Mouse (Mus musculus): ENCODE measurements around the gene Mak. TPM values are rescaled to one million over a fixed set of nuclear protein-coding genes. Genes with fewer than 3 reads are reported as not detected.
A peak's percentile ranks its signal among the peaks of the same experiment; 100 is the strongest.

Mak gene
- total and polyA plus RNA-seq, 2 experiments from 2014 or later = 1.9 to 2.3 TPM

GRCm38 (mm10) chr13:40979321-40979720 lies 100.2 kb downstream of the Mak start:
- no peak for DNase-seq
- Histone ChIP-seq H3K4me1 (ENCODE audit: insufficient read depth) (no peaks in the 10 kb centered on the region), H3K4me3 (ENCODE audit: low read depth, low read length) (no peak overlapping the region), H3K4me2 (ENCODE audit: low read depth) (no peak overlapping the region), H3K27ac (ENCODE audit: low read depth, low read length) (no peak overlapping the region), H3K36me3 (ENCODE audit: insufficient read depth) (no peaks in the 10 kb centered on the region), H3K9ac (no peak overlapping the region), H3K27me3 (ENCODE audit: insufficient read depth, low read length) (no peaks in the 10 kb centered on the region), H3K9me3 (ENCODE audit: low read length) (no peaks in the 10 kb centered on the region)
- ATAC-seq = no peak
- 62% methylated on average over 2 of the region's 2 CpGs for WGBS
- peak; percentile 11; the same call in 1 of the 2 replicates for TF ChIP-seq CTCF (IDR thresholded peaks at IDR 0.05; ENCODE audit: low read depth)

- no peak overlapping the region for H3K4me2 ChIP-seq (ENCODE audit: low read depth)
- no peaks in the 10 kb centered on the region for H3K9me3 ChIP-seq (ENCODE audit: low read length)
- no peak for TF ChIP-seq CTCF (IDR thresholded peaks at IDR 0.05; ENCODE audit: low read depth)
- H3K4me3 ChIP-seq (ENCODE audit: low read depth, low read length) = no peak overlapping the region
- WGBS = 80% methylated on average over 4 of the region's 4 CpGs
- no peak overlapping the region for H3K27ac ChIP-seq (ENCODE audit: low read depth, low read length)
- no peaks in the 10 kb centered on the region for H3K36me3 ChIP-seq (ENCODE audit: insufficient read depth)
- H3K4me1 ChIP-seq (ENCODE audit: insufficient read depth) = no peaks in the 10 kb centered on the region
- ATAC-seq (no peak), DNase-seq (no peak)
- no peak overlapping the region for H3K9ac ChIP-seq
- H3K27me3 ChIP-seq (ENCODE audit: insufficient read depth, low read length) = no peaks in the 10 kb centered on the region
Observed at GRCm38 (mm10) chr13:40978652-40979051, 100.9 kb downstream of the Mak start.

- Histone ChIP-seq H3K27me3 (ENCODE audit: insufficient read depth, low read length) (no peaks in the 10 kb centered on the region), H3K27ac (ENCODE audit: low read depth, low read length) (no peak overlapping the region), H3K9ac (no peak overlapping the region), H3K4me1 (ENCODE audit: insufficient read depth) (no peaks in the 10 kb centered on the region), H3K4me2 (ENCODE audit: low read depth) (no peak overlapping the region), H3K4me3 (ENCODE audit: low read depth, low read length) (no peak overlapping the region), H3K9me3 (ENCODE audit: low read length) (no peaks in the 10 kb centered on the region), H3K36me3 (ENCODE audit: insufficient read depth) (no peaks in the 10 kb centered on the region)
- no peak for DNase-seq
- peak; percentile 58 for TF ChIP-seq CTCF (IDR thresholded peaks at IDR 0.05; ENCODE audit: low read depth)
- no peak for ATAC-seq
- WGBS = 11% methylated on average over 7 of the region's 7 CpGs
Observed at GRCm38 (mm10) chr13:40977609-40978008, 101.9 kb downstream of the Mak start.

Other genes with a start within 250 kb of the Mak start
- 8.2 and 9.2 TPM in 2 replicates for gene Gcnt2, start 220.0 kb downstream of the Mak start, total RNA-seq (2014; rRNA removed)
- gene Gcnt2, start 220.0 kb downstream of the Mak start, polyA plus RNA-seq (2015; fragmentation: Nextera tagmentation; extraction: Ambion mirVana) = 3.3 and 3.4 TPM in 2 replicates
- gene Pak1ip1, start 78.7 kb downstream of the Mak start, total RNA-seq (2014; rRNA removed) = 42.9 and 45.9 TPM in 2 replicates
- 49.4 and 52.5 TPM in 2 replicates for gene Pak1ip1, start 78.7 kb downstream of the Mak start, polyA plus RNA-seq (2015; fragmentation: Nextera tagmentation; extraction: Ambion mirVana)
- gene Tmem14c, start 63.4 kb downstream of the Mak start, total RNA-seq (2014; rRNA removed) = 43.2 and 53.2 TPM in 2 replicates
- gene Tmem14c, start 63.4 kb downstream of the Mak start, polyA plus RNA-seq (2015; fragmentation: Nextera tagmentation; extraction: Ambion mirVana) = 121 and 127 TPM in 2 replicates
- gene Gcm2, start 31.3 kb upstream of the Mak start, total RNA-seq (2014; rRNA removed) = not detected in 2 replicates
- gene Gcm2, start 31.3 kb upstream of the Mak start, polyA plus RNA-seq (2015; fragmentation: Nextera tagmentation; extraction: Ambion mirVana) = not detected in 2 replicates
- not detected in 2 replicates for gene Sycp2l, start 34.6 kb upstream of the Mak start, total RNA-seq (2014; rRNA removed)
- not detected in 2 replicates for gene Sycp2l, start 34.6 kb upstream of the Mak start, polyA plus RNA-seq (2015; fragmentation: Nextera tagmentation; extraction: Ambion mirVana)
- 24.0 and 30.0 TPM in 2 replicates for gene Elovl2, start 140.7 kb upstream of the Mak start, total RNA-seq (2014; rRNA removed)
- gene Elovl2, start 140.7 kb upstream of the Mak start, polyA plus RNA-seq (2015; fragmentation: Nextera tagmentation; extraction: Ambion mirVana) = 24.6 and 31.5 TPM in 2 replicates
- gene Smim13, start 170.1 kb upstream of the Mak start, total RNA-seq (2014; rRNA removed) = 53.2 and 58.1 TPM in 2 replicates
- 21.6 and 28.1 TPM in 2 replicates for gene Smim13, start 170.1 kb upstream of the Mak start, polyA plus RNA-seq (2015; fragmentation: Nextera tagmentation; extraction: Ambion mirVana)
- gene Gm17364, start 194.3 kb upstream of the Mak start, total RNA-seq (2014; rRNA removed) = not detected in 2 replicates
- not detected in 2 replicates for gene Gm17364, start 194.3 kb upstream of the Mak start, polyA plus RNA-seq (2015; fragmentation: Nextera tagmentation; extraction: Ambion mirVana)

All from forebrain, postnatal 0 days (tissue).